Mouse (Mus musculus): ENCODE measurements around the gene Etnk2. TPM values are rescaled to one million over a fixed set of nuclear protein-coding genes. Genes with fewer than 3 reads are reported as not detected.
A peak's percentile ranks its signal among the peaks of the same experiment; 100 is the strongest.
"Not testable (repeated sequence)": the region's sequence is repeated elsewhere in the genome, so short reads cannot be mapped to it uniquely, and the experiment has no call there.

Gene Etnk2
- total RNA-seq (2021) = 10 to 100 TPM in 1 of 2 experiments, 1 to 10 TPM in 1; 7.7 to 52.9 TPM
- long read RNA-seq, experiment 1, transcript Etnk2-203 (8 exons, 2,297 nt) = major isoform, 54 of 72 reads
- long read RNA-seq, experiment 1, partial matches to known transcripts = 5 of 72 reads
- long read RNA-seq, experiment 1, other reads (novel, unspliced or antisense) = 13 of 72 reads
- long read RNA-seq, experiment 2, transcript Etnk2-203 (8 exons, 2,297 nt) = major isoform, 13 of 15 reads
- long read RNA-seq, experiment 2, partial matches to known transcripts = 0 of 15 reads
- long read RNA-seq, experiment 2, other reads (novel, unspliced or antisense) = 2 of 15 reads

GRCm38 (mm10) chr1:133363276-133364021, at the start of gene Etnk2:
Gene Etnk2 (plus strand): TSS chr1:133363572.
- peak; percentile 84 to 85 for DNase-seq (ENCODE audit: low spot score in 2 of 2)

GRCm38 (mm10) chr1:133314364-133314763, 49.0 kb upstream of the Etnk2 start:
- peak; percentile 65 to 77 for DNase-seq (ENCODE audit: low spot score in 2 of 2)

GRCm38 (mm10) chr1:133315775-133316174, 47.6 kb upstream of the Etnk2 start:
- no peak for DNase-seq (ENCODE audit: low spot score in 2 of 2)

- no peak for DNase-seq (ENCODE audit: low spot score in 2 of 2)
Observed at GRCm38 (mm10) chr1:133316577-133316976, 46.8 kb upstream of the Etnk2 start.

- no peak for DNase-seq (ENCODE audit: low spot score in 2 of 2)
Observed at GRCm38 (mm10) chr1:133317149-133317548, 46.2 kb upstream of the Etnk2 start.

GRCm38 (mm10) chr1:133321267-133321925, 42.0 kb upstream of the Etnk2 start, which contains the start of gene Kiss1:
Gene Kiss1 (plus strand): TSS chr1:133321875.
- no peak for DNase-seq (ENCODE audit: low spot score in 2 of 2)

- no peak for DNase-seq (ENCODE audit: low spot score in 2 of 2)
Observed at GRCm38 (mm10) chr1:133323333-133323732, 40.0 kb upstream of the Etnk2 start.

GRCm38 (mm10) chr1:133325951-133326350, 37.4 kb upstream of the Etnk2 start:
- no peak for DNase-seq (ENCODE audit: low spot score in 2 of 2)

GRCm38 (mm10) chr1:133327094-133327493, 36.3 kb upstream of the Etnk2 start:
- no peak for DNase-seq (ENCODE audit: low spot score in 2 of 2)

- no peak for DNase-seq (ENCODE audit: low spot score in 2 of 2)
Observed at GRCm38 (mm10) chr1:133328299-133328795, 35.0 kb upstream of the Etnk2 start.

GRCm38 (mm10) chr1:133328896-133329637, 34.3 kb upstream of the Etnk2 start:
- no peak for DNase-seq (ENCODE audit: low spot score in 2 of 2)

GRCm38 (mm10) chr1:133329638-133329964, 33.8 kb upstream of the Etnk2 start:
- no peak for DNase-seq (ENCODE audit: low spot score in 2 of 2)

- DNase-seq (ENCODE audit: low spot score in 2 of 2) = no peak
Observed at GRCm38 (mm10) chr1:133331142-133331541, 32.2 kb upstream of the Etnk2 start.

- no peak for DNase-seq (ENCODE audit: low spot score in 2 of 2)
Observed at GRCm38 (mm10) chr1:133332656-133333430, 30.5 kb upstream of the Etnk2 start.

- no peak for DNase-seq (ENCODE audit: low spot score in 2 of 2)
Observed at GRCm38 (mm10) chr1:133333937-133334336, 29.4 kb upstream of the Etnk2 start.

GRCm38 (mm10) chr1:133340403-133340802, 23.0 kb upstream of the Etnk2 start:
- not testable (repeated sequence) for DNase-seq (ENCODE audit: low spot score in 2 of 2)

GRCm38 (mm10) chr1:133344357-133344756, 19.0 kb upstream of the Etnk2 start:
- no peak for DNase-seq (ENCODE audit: low spot score in 2 of 2)

GRCm38 (mm10) chr1:133346531-133346930, 16.8 kb upstream of the Etnk2 start:
- DNase-seq (ENCODE audit: low spot score in 2 of 2) = no peak

GRCm38 (mm10) chr1:133347226-133347625, 16.1 kb upstream of the Etnk2 start:
- no peak for DNase-seq (ENCODE audit: low spot score in 2 of 2)

Measured in adrenal gland, adult 18-20 months (tissue).